Mouse (Mus musculus): ENCODE results near the gene Pdgfb. TPM values are rescaled to one million over a fixed set of nuclear protein-coding genes. Genes with fewer than 3 reads are reported as not detected.
A peak's percentile ranks its signal among the peaks of the same experiment; 100 is the strongest.

Gene Pdgfb
- total RNA-seq (2015) (1.3 and 1.6 TPM in 2 replicates), total RNA-seq (2017) (0.40 and 1.7 TPM in 2 replicates)

DNA sequence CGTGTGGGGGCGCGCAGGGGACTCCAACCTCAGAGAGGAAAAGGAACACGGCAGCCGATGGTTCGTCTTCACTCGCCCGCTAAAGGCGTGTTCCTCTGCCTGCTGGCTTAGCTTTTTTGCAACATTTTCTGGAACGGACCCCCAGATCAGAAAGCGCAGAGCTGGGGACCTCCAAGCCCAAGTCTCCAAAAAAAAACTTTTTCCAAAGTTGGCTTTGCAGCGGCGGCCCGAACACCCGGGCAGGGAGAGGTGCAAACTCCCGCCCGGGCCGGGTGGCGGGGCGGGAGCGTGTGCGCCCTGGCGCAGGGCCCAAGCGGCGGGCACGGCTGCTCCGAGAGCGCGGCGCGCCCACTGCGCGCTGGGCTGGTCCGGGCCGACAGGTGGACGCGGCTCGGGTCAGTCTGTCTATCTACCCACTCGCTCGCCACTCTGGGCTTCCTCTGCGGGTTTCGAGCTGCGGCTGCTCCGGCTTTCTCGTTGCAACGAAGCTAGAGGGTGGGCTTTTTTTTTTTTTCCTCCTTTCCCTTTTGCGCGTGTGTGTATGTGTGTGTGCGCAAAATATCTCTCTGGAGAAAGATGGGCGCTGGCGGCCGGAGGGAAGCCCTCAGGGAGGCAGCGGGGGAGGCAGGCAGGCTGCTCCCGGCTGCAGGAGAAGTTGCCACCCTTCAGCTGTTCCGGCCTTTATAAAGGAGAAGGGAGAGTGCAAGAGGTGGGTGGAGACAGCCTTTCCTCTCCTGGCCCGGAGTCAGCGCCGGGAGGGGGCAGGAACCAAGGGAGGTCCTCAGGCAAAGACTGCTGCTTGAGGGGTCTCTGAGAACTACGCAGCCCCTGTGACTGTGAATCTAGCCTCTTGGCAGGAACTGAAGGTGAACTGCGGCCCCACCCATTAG is at the start of gene Pdgfb:
Gene Pdgfb, minus strand, starts transcription at position 657 of the 890 bp plus-strand sequence.
- ATAC-seq (ENCODE audit: poor library complexity, severe bottlenecking): peak; percentile 64

DNA sequence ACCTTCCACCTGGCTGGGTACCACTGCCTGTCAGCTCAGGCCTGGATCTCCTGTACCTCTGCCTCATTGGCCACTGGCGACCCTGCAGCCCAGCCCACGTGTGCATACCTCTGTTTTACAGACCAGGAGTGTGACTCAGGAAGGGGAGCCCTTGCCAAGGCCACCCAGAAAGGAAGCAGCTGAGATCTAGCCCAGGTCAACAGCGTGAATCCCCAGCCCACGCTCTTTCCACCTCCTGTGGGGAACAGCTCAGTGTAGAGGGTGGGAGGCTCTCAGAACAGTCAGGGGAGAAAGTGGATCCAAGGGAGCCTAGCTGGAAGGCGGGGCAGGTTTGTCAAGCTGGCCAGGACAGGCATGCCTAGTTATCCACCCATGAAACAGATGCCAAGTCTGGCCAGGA is 48.0 kb upstream of the Pdgfb start:
- ATAC-seq (ENCODE audit: poor library complexity, severe bottlenecking): no peak

DNA sequence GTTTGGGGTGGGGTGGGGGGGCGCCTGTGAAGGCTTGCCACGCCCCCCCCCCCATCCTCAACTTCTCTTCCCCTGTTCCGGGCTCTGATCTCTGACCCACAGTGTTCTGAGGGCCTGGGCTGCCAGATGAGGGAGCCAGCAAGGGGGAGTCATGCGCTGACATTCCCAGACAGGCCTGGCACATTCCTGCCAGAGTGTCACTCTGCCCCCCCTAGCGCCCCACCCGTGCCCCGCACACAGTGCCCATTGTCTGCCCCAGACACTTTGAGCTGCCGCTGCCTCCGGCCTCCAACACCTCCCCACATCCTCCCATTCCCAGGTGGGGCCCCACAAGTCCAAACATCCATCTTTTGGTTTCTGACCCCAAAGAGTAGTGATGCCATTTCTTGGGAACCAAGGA is 47.6 kb upstream of the Pdgfb start:
- ATAC-seq (ENCODE audit: poor library complexity, severe bottlenecking): no peak

DNA sequence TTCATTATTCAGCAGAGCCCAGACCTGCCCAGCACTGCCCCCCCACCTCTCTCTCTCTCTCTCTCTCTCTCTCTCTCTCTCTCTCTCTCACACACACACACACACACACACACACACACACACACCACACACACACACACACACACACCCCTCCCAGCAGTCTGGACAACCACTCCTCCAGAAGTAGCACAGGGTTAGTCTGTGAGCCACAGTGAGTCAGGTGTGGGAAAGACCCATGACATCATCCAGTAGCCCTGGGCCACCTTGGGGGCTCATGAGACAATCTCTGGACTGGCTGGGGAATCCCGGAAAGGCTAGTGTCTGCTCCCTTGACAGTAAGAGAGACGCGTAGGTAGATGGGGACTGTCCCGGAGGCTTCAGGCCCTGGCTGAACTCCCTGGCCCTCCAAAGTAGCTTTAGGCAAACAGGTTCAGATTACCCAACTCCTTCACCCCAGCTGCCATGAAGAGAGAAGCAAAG is 46.3 kb upstream of the Pdgfb start:
- no peak for ATAC-seq (ENCODE audit: poor library complexity, severe bottlenecking)

DNA sequence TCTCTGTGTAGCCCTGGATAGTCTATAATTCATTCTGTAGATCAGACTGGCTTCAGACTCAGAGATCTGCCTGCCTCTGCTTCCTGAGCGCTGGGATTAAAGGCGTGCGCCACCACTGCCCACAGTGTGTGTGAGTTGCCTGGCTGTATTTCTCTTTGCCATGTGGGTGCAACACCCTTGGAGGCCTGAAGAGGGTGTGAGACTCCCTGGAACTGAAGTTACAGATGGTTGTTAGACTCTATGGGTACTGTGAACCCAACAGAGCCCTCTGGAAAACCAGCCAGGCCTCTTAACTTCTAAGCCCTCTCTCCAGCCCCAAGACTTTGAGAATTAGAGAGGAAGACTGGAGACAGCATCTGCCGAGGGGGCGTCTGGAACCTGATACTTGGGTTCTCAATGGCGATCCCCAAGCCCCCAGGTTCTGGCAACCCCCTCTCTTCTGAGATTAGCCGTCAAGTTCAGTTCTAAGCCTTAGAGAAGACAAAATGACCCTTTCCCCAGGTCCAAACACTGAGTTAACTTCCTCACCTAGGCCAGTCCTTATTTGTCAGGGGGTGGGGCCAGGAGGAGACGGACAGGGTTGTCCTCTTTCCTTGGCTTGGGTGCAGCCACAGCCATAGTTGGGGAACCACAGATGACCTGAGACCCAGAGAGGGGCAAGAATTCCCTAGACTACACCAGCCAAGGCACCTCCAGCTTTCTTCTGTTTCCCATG is 45.7 kb upstream of the Pdgfb start:
- ATAC-seq (ENCODE audit: poor library complexity, severe bottlenecking): no peak

DNA sequence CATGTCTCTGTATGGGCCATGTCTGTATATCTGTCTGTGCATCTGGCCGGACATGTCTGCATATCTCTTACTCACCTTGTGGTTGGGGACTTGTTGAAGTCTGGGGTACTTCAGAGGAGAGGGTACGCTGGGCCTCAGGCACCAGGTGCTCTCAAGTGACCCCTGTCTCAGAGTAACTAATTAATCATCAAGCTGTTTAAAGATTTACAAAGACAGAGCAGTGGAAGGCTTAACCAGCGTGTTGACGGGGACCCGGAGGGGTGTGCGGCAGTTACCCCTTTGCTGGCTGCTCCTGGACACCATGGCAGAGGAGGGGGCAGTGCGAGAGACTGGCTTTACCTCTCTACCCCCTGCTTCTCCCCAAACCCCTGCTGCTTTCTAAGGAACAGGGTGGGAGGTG is 44.8 kb upstream of the Pdgfb start:
- no peak for ATAC-seq (ENCODE audit: poor library complexity, severe bottlenecking)

DNA sequence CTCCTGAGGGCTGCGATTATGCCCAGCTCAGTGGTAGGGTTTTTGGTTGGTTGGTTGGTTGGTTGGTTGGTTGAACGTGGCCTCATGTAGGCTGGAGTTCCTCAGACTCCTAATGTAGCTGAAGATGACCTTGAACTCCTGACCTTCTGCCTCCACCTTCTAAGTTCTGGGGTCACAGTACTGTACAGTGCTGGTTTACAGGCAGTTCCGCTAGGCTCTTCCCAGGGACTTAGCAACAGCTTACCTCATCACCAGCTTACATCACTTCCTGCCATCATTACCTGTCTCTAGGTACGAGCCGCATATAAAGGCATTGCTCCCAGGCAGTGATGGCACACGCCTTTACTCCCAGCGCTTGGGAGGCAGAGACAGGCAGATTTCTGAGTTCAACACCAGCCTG is 43.4 kb upstream of the Pdgfb start:
- no peak for ATAC-seq (ENCODE audit: poor library complexity, severe bottlenecking)

DNA sequence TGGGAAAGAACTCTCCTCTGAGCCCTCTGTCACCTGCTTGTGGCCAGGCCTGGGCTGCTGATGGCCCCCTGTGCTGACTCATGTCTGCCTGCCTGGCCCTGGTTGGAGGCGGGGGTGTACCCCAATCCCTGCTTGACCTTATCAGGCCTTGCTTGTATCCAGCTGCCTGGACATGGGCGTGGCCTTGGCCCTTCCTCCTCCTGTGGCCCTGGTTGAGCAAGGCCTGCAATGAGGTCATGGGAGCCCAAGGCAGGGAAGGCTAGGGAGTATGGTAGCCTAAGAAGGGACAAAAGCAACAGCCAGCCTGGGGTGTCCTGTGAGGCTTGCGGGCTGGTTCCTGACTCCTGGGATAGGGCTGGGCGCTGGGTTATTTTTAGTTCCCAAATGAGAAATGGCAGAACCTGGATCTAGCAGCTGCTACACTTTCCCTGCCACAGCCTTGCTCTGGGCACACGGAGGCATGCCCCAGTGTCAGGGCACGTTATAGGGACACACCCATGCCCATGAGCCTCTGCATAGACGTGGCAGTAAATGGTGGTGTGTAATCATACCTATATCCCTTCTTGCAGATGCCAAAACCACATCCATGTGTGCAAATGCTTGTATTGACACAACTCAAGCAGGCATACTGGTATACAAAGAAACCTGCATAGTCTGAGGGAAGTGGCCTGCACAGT is 39.4 kb upstream of the Pdgfb start:
- ATAC-seq (ENCODE audit: poor library complexity, severe bottlenecking): no peak

DNA sequence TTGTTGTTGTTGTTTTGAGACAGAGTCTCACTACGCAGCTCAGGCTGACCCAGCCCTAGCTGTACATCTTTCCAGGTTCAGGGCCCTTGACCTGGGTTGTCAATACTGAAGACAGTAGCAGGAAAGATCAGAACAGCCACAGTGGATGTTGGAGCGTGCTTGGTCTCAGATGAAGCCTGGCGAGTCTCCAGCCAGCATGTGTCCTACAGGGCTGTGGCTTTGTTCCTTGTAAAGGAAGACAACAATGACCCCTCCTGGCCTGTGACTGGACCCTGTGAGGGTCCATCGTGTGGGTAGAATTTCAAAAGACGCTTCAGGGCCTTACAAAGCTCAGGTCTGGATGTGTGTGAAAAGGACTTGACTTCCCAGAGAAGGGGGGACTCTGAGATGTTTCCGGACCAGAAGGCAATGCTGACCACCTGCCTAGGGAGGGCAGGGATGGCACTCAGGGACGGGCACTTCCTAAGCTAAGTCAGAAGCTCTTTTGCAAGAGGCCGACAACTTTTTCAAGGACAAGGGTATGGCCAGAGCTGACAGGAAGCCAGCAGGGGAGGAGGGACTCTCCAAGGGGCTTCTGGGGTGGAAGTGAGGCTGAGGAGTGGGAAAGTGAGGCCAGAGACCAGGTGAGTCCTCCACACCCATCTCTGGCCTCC is 38.7 kb upstream of the Pdgfb start:
- no peak for ATAC-seq (ENCODE audit: poor library complexity, severe bottlenecking)

DNA sequence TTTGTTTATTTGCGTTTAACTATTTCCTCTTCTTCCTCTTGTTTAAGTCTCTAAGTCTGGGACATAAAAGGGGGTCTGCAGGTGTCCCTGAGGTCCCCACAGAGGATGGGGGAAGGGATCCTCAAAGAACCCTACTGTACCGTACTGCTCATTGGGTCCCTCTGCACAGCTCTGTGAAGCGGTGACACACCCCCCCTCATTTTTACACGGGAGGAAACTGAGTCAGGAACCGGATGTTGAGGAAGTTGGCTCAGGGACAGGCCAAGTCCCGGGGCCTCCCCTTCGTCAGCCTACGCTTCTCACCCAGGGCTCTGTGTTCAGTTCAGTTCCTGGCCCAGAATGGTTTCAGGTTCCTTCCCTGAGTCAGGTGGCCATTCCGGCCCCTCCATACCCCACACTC is 37.0 kb upstream of the Pdgfb start:
- no peak for ATAC-seq (ENCODE audit: poor library complexity, severe bottlenecking)

DNA sequence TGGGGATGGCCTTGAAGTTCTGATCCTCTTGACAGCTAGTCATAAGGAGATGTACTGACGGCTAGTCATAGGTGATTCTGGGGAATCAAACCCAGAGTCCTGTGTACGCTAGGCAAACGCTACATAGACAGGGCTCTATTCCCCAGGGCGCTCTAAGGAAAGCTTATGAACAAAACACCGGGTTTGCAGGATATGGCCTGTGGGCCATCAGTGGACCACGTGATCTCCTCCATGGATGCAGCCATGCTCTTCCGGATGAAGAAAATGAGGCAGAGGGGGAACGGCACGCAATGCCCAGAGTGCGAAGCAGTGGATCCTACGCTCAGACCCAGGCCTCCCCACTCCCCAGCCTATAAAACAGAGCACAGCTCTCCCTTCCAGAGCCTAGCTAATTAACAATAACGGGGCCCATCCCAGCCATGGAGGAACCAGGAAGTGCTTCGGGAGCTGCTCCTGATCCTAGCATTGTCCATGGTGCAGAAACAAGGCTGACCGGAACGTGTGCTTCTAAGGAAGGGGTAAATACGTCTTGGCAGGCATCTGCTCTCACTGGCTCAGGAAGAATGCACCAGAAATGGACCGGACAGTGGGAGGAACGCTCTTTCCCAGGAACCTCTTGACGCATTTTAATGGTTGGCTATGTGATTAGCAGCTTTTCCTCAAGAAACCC is 36.5 kb upstream of the Pdgfb start:
- ATAC-seq (ENCODE audit: poor library complexity, severe bottlenecking): no peak

DNA sequence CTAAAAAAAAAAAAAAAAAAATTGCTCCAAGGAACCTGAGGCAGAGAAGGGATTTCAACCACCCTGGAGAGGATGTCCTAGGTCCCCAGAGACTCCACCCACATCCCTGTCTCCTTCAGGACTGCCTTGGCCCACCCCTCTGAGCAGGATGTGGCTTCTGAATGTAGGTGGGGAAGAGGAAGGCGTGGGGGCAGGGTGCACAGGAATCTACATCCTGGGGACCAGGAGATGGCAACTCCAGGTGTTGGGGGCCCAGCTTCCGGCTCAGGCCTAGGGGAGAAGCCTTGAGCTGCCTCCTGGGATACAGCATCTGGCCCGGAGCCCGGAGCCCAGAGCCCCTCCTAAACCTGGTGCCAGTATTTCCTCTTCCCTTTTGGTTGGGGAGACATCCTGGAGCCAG is 35.3 kb upstream of the Pdgfb start:
- no peak for ATAC-seq (ENCODE audit: poor library complexity, severe bottlenecking)

DNA sequence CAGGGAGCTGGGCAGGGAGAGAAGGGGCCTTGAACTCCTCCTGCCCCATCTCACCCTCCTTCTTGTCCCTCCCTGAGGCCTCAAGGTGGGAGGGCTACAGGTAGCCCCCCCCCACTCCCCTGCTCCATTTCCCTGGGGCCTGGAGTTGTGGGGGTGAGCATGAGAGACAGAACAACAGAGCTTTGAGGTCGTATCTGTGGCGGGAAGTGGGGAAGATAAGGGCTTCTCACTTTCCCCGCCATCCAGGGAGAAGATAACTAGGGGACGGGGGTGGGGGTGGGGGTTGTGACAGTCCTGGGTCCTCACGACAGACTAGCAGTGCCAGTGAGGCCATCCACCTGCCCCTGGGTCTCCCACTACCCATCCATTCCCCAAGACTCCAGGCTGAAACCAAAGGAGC is 33.2 kb upstream of the Pdgfb start:
- ATAC-seq (ENCODE audit: poor library complexity, severe bottlenecking): no peak

DNA sequence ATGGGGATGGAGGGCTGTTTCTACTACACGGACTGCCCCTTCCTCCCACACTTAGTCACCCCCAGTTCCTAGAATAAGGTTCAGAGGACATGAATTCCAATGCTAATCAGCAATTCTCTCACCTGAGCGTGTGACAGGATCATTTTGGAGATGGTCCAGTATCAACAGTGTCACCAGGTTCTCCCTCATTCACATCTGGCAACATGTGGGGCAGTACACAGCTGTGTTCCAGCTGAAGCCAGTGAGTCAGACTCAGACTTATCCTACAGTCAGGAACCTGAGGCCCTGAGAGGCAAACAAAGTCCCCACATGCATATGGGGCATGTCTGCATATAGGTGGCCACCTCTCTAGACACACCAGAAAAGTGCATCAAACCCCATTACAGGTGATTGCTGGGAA is 32.5 kb upstream of the Pdgfb start:
- ATAC-seq (ENCODE audit: poor library complexity, severe bottlenecking): no peak

DNA sequence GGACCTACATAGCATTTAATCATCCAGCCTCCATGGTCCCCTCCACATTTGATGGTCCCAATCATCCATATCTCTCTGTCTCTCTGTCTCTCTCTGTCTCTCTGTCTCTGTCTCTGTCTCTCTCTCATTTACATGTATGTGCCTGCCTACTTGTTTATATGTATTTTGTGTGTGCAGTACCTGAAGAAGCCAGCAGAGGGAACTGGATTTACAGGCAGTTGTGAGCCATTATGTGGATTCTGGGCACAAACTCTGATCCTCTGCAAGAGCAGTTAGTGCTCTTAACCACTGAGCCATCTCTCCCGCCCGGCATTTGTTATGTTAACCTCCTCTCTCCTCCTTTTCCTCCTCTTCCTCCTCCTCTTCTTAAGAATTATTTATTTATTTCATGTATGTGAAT is 31.0 kb upstream of the Pdgfb start:
- ATAC-seq (ENCODE audit: poor library complexity, severe bottlenecking): no peak

DNA sequence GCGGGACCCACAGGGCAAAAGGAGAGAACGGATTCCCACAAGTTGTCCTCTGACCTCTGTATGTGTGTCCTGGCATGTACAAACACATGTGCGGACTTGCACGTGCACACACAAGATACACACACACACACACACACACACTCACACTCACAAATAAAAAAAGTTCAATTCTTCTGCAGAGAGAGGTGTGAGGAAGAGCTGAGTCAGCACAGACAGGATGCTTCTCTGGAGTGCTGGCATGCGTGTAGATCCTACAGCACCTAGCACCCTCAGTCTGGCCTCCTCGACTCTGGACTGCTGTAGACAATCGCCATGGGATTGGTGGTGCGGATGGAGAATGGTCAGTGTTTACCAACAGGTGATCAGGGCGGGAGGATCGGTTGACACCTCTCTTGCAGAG is 29.5 kb upstream of the Pdgfb start:
- ATAC-seq (ENCODE audit: poor library complexity, severe bottlenecking): no peak

DNA sequence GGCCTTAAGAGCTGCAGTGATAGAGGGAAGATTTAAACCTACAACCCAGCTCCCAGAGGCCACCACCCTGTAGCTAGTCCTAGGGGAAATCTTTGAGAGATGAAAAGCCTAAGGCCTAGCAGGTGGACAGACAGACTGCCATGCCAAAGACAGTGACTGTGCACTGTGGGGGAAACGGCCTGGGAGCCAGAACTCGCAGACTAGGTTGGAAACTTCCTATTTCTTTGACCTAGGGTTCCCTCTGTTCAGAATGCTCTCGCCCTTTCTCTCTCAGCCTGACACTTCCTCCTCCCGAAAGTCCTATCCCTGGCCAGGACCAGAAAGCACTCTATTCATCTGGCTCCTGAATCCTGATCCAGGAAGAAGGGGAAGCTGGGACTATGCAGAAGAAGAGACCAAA is 27.4 kb upstream of the Pdgfb start:
- ATAC-seq (ENCODE audit: poor library complexity, severe bottlenecking): no peak

DNA sequence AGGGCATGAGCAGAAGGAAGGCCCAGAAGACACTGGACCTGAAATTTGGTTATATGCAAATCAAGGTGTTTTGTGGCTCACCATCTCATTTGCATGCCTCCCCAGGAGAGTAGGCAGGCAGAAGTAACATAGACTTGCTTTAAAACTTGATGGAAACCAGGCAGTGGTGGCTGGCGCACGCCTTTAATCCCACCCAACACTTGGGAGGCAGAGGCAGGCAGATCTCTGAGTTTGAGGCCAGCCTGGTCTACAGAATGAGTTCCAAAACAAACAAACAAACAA is 23.3 kb upstream of the Pdgfb start:
- no peak for ATAC-seq (ENCODE audit: poor library complexity, severe bottlenecking)

DNA sequence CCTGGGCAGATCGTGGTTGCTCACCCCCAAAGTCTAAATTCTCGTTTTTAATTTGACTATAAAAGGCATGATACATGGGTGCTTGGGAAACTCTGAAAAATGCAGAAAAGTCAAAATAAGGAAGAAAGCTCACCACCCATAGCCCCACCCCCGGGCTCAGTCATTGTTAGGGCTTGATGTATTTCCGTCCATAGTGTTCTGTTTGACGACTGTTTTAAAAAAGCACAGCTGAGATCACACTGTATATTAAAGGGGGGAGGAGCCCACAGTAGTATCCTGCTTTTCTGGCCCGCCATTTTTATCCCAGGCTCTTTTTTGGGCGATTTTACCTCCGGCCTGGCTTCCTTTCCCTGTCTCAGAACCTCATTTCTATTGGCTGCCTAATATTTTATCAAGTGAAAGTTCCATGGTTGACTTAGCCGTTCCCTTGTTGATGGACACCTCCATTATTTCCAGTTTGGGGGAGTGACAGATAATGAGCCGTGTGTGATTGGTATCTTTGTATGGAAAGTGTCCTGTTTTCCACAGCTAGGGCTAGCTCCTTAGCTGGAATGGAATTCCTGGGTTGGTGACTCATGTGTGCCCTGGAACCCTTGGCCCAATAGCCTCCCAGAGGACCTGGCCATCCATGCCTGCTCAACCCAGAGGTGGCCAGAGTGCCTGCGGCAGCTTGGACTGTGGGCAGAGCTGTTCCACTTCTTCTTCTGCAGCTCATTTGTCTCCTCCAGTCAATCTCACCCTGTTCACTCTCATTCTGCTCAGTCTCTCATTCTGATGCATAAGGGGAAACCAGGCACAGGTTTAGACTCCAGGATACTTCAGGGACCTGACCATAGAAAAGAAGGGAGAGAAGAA is 22.7 kb upstream of the Pdgfb start:
- no peak for ATAC-seq (ENCODE audit: poor library complexity, severe bottlenecking)

DNA sequence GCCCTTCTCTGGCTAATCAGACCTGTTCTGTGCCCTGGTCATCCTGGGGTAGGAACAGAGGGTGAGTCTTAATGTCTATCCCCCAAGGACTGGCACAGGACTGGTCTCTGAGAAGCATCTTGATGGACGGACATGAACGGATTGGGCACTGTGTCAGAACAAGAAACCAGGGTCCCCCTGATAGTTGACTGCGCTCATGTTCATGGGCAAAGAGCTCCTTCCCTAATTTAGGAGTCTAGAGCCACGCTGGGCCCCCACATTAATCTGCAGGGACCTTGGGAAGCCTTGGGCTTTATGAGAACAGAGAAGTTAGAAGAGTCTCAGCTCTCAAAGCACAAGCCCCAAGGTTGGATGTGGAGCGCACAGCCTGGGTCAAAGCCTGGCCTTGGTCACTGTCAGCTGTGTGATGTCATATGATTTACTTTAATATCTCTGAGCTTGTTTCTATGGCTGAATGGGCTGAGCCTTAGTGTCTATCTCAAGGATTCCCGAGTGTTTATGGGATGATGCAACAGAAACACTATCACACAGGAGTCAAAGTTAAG is 20.6 kb upstream of the Pdgfb start:
- no peak for ATAC-seq (ENCODE audit: poor library complexity, severe bottlenecking)

All from megakaryocyte, adult 5-6 weeks (primary cell).